Mouse (Mus musculus) embryonic facial prominence, embryonic 12.5 days (tissue): ENCODE measurements around the gene Vstm4. TPM values are rescaled to one million over a fixed set of nuclear protein-coding genes. Genes with fewer than 3 reads are reported as not detected.
A peak's percentile ranks its signal among the peaks of the same experiment; 100 is the strongest.

Experiments
- ATAC-seq: fragments of 200-750 bp; cut with Nextera tagmentation; 2 replicates; pipeline ENCODE4 v1.8.0; 2017; ENCODE audit not compliant: insufficient number of reproducible peaks, insufficient read depth, low FRiP score, low TSS enrichment
- H3K27ac ChIP-seq: fragments of 300-500 bp; sonication (generic); 2 replicates; pipeline ENCODE4 v1.5.1; 2016; ENCODE audit warnings: mild to moderate bottlenecking
- H3K27me3 ChIP-seq: fragments of 300-500 bp; sonication (generic); 2 replicates; pipeline ENCODE4 v1.6.1; 2016; ENCODE audit warnings: mild to moderate bottlenecking, moderate library complexity
- H3K36me3 ChIP-seq: fragments of 300-500 bp; sonication (generic); 2 replicates; pipeline ENCODE4 v1.6.1; 2016; ENCODE audit warnings: mild to moderate bottlenecking
- H3K4me1 ChIP-seq: fragments of 300-500 bp; sonication (generic); 2 replicates; pipeline ENCODE4 v1.6.1; 2016
- H3K4me2 ChIP-seq: fragments of 300-500 bp; sonication (generic); replicated peaks from 2 replicates; pipeline ENCODE4 v1.6.1; 2016; ENCODE audit warnings: mild to moderate bottlenecking, moderate library complexity
- H3K4me3 ChIP-seq: fragments of 300-500 bp; sonication (generic); 2 replicates; pipeline ENCODE4 v1.5.1; 2016; ENCODE audit warnings: mild to moderate bottlenecking
- H3K9ac ChIP-seq: fragments of 300-500 bp; sonication (generic); 2 replicates; pipeline ENCODE4 v1.6.1; 2016; ENCODE audit warnings: mild to moderate bottlenecking, moderate library complexity
- H3K9me3 ChIP-seq: fragments of 300-500 bp; sonication (generic); 2 replicates; pipeline ENCODE4 v1.6.1; 2016; ENCODE audit warnings: mild to moderate bottlenecking, moderate library complexity
- WGBS: fragments of 180-500 bp; shearing (Covaris S2); methylation state at CpG from one replicate; pipeline ENCODE4 v1.1.7; 2016; 5-methylcytosine and 5-hydroxymethylcytosine counted together
- polyA plus RNA-seq: library from polyadenylated mRNA; unstranded; fragments of >200 nt; fragmentation: Nextera tagmentation; extraction: Ambion mirVana; gene quantifications from 2 replicates; pipeline ENCODE4 v1.2.1, GENCODE M21; 2016

Gene Vstm4
- polyA plus RNA-seq, 1 experiment from 2014 or later: 12.8 TPM

DNA sequence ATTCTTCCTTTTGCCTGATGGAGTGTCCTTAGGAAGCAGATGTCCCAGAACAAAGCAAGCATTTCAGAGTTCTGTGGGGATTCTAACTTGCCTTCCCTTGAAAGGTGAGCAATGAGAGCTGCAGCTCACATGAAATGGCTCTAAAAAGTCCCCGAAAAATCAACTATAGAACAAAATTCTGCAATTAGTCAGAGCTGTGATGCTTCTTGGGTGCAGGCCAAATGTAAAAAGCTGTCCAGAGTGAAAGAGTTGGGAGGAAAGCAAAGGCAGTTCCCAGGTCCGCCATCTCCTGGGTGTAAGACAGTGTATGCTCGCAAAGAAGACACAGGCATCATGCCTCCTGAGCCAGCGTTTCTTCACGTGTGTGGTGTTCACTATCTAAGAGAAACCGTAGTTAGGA is 52.6 kb downstream of the Vstm4 start:
- Histone ChIP-seq H3K27ac (no peak overlapping the region), H3K4me3 (no peak overlapping the region), H3K36me3 (no peaks in the 10 kb centered on the region), H3K4me2 (no peak overlapping the region), H3K9me3 (no peaks in the 10 kb centered on the region), H3K9ac (no peak overlapping the region), H3K4me1 (no peaks in the 10 kb centered on the region), H3K27me3 (no peaks in the 10 kb centered on the region)
- 91% methylated on average over 6 of the region's 6 CpGs for whole genome bisulfite sequencing
- no peak for ATAC-seq

DNA sequence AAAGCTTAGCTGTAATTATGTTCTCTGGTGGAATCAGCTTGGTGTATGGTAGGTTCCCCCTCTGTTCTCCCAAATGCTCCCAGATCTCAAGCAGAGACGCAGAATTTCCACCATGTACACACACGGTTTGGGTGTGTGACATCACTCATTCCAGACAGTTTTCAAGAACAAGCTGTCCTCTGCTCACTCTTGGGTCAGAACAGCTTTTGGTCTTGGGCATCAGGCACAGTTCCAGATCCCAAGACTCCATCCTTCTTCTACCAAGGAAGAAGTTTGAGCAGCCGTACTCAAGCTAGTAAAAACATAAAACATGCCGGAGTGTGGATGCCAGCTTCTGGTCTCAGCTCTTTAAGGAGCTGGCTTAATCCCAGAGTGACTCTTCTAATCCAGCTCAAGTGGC is 54.6 kb downstream of the Vstm4 start:
- Histone ChIP-seq H3K4me2 (no peak overlapping the region), H3K27me3 (no peaks in the 10 kb centered on the region), H3K4me3 (no peak overlapping the region), H3K9ac (no peak overlapping the region), H3K9me3 (no peaks in the 10 kb centered on the region), H3K36me3 (no peaks in the 10 kb centered on the region), H3K27ac (no peak overlapping the region), H3K4me1 (no peaks in the 10 kb centered on the region)
- 86% methylated on average over 4 of the region's 4 CpGs for WGBS
- no peak for ATAC-seq

DNA sequence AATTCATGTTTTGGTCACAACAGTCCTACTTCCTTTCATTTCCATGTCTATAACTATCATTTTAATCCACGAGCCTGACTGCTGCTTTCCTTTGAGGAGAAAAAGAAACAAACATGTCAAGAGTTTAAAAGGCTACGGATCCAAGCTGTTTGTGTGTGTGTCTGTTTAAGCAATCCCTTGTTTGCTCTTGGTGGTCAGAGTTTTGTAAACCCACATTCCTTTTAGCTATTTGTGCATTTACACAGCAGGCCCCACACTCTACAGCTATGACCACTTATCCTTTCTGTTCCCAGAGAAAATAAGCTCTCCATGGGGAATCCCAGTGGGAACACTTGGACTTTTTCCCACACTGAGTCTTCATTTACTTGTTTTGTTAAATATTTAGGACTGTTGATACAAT is 58.8 kb downstream of the Vstm4 start:
- Histone ChIP-seq H3K27ac (no peak overlapping the region), H3K4me1 (no peaks in the 10 kb centered on the region), H3K9ac (no peak overlapping the region), H3K9me3 (no peaks in the 10 kb centered on the region), H3K4me2 (no peak overlapping the region), H3K27me3 (0 out of 2 replicates have a peak, but pooled peaks cover 3% of the 10 kb centered on the region), H3K36me3 (no peaks in the 10 kb centered on the region), H3K4me3 (no peak overlapping the region)
- ATAC-seq: no peak
- 63% methylated on average over 2 of the region's 2 CpGs for WGBS

DNA sequence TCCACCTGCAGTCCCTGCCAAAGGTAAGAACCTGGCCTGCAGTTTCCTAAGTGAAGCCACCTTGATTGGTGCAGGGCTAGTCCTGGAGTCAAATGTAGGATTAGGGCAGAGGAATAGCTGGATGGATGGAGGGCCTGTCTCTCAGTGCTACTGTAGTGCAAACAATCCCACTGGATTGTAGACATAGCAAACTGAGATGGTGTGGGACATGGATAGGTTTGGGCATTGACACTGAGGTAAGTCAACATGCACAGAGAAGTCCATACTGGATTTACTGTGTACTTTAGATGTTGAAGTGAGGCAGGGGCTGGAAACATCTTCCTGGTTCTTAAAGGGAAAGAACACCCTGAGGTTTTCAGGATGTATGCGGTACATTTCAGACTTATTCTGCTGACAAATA is 61.4 kb downstream of the Vstm4 start:
- no peaks in the 10 kb centered on the region for H3K4me1 ChIP-seq
- 93% methylated on average over 1 of the region's 1 CpGs for WGBS
- H3K9ac ChIP-seq: no peak overlapping the region
- no peak for ATAC-seq
- H3K4me3 ChIP-seq: no peak overlapping the region
- no peaks in the 10 kb centered on the region for H3K36me3 ChIP-seq
- no peak overlapping the region for H3K4me2 ChIP-seq
- H3K9me3 ChIP-seq: no peaks in the 10 kb centered on the region
- H3K27me3 ChIP-seq: 0 out of 2 replicates have a peak, but pooled peaks cover 3% of the 10 kb centered on the region
- H3K27ac ChIP-seq: no peak overlapping the region

DNA sequence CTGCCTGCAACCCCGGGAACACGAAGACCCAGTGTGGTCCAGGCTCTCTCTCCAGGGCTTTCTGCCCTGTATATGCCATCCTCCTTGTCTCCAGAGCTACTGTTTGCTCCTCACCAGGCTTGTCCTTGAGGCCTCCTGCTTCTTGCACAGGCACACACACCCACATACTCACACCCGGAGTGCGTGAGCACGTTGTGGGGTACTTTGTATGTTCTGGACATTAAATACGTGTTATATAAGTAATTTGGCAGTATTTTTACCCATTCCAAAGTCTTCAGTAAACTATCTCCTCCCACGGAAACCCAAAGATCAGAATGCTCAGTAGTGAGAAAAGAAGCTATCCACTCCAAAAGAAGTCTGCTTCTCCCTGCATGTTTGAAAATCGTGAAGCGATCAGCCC is 67.3 kb downstream of the Vstm4 start:
- no peak overlapping the region for H3K4me3 ChIP-seq
- H3K36me3 ChIP-seq: no peaks in the 10 kb centered on the region
- ATAC-seq: no peak
- WGBS: 73% methylated on average over 9 of the region's 9 CpGs
- no peak overlapping the region for H3K4me2 ChIP-seq
- H3K9ac ChIP-seq: no peak overlapping the region
- no peak overlapping the region for H3K27ac ChIP-seq
- H3K9me3 ChIP-seq: no peaks in the 10 kb centered on the region
- H3K27me3 ChIP-seq: no peaks in the 10 kb centered on the region
- peaks cover 7% of the 10 kb centered on the region; the same call in 1 of the 2 replicates for H3K4me1 ChIP-seq

DNA sequence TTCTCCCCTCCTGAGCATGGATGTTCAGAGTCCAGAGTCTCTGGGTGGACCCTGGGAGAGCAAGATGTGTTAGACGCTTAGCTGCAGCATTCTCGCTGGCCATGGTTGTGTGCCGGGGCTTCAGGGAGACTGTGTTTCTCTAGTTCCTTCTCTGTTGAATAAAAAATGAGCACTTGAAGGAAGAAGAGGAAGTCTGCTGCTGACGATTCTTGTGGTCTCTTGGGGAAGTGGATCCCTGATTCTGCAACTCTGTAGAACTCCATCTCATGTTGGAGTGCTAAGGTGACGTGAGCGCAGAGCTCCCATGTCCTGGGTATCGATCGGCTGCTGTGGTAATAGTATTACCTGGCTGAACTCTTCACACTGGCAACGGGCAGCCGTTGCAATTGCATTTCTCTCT is 75.2 kb downstream of the Vstm4 start:
- no peak overlapping the region for H3K27ac ChIP-seq
- no peak overlapping the region for H3K9ac ChIP-seq
- H3K4me3 ChIP-seq: no peak overlapping the region
- no peak for ATAC-seq
- WGBS: 85% methylated on average over 10 of the region's 10 CpGs
- H3K9me3 ChIP-seq: no peaks in the 10 kb centered on the region
- no peaks in the 10 kb centered on the region for H3K36me3 ChIP-seq
- H3K4me1 ChIP-seq: no peaks in the 10 kb centered on the region
- H3K4me2 ChIP-seq: no peak overlapping the region
- H3K27me3 ChIP-seq: no peaks in the 10 kb centered on the region

DNA sequence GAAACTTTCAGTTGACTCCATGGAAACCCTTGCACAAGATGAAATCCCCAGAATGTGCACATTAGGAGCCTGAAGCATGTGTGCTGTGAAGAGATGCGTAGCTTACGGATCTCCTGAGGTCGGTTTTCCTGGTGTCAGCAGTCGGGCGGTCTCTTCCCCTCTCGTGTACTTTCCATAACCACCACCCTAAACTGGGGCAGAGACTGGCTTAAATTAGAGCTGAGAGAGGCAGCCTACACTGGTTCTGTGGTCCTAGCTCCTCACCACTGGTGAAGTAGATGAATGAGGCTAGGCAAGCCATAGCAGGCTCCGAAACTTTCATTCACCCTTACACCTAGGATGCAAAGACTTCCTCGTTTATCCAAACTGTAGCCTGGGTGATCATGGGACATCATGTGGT is 75.7 kb downstream of the Vstm4 start:
- no peak overlapping the region for H3K4me3 ChIP-seq
- H3K27me3 ChIP-seq: no peaks in the 10 kb centered on the region
- no peak overlapping the region for H3K27ac ChIP-seq
- H3K9me3 ChIP-seq: no peaks in the 10 kb centered on the region
- no peaks in the 10 kb centered on the region for H3K4me1 ChIP-seq
- H3K36me3 ChIP-seq: no peaks in the 10 kb centered on the region
- no peak overlapping the region for H3K4me2 ChIP-seq
- no peak overlapping the region for H3K9ac ChIP-seq
- ATAC-seq: no peak
- WGBS: 84% methylated on average over 8 of the region's 8 CpGs

DNA sequence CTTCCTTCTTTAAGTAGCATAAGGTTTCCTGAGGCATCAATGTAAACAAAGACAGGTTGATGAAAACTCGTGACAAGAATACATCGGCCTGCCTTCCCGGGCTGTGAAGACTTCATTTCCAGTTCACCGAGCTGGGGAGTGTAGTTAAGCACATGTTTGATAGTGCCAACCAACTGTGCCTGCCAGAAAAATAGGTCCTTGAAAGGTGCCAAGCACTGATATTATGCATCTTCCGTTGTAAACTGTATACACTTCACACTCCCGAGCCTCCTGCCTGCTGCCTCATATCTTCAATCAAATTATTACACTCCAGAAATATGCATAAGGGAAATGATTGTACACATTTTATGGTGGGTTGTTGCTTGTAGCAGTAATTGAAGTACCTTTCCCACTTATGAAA is 77.5 kb downstream of the Vstm4 start:
- no peak overlapping the region for H3K9ac ChIP-seq
- no peak overlapping the region for H3K27ac ChIP-seq
- H3K4me1 ChIP-seq: no peaks in the 10 kb centered on the region
- H3K27me3 ChIP-seq: no peaks in the 10 kb centered on the region
- ATAC-seq: no peak
- H3K4me2 ChIP-seq: no peak overlapping the region
- 77% methylated on average over 6 of the region's 6 CpGs for WGBS
- no peaks in the 10 kb centered on the region for H3K36me3 ChIP-seq
- H3K9me3 ChIP-seq: no peaks in the 10 kb centered on the region
- H3K4me3 ChIP-seq: no peak overlapping the region

DNA sequence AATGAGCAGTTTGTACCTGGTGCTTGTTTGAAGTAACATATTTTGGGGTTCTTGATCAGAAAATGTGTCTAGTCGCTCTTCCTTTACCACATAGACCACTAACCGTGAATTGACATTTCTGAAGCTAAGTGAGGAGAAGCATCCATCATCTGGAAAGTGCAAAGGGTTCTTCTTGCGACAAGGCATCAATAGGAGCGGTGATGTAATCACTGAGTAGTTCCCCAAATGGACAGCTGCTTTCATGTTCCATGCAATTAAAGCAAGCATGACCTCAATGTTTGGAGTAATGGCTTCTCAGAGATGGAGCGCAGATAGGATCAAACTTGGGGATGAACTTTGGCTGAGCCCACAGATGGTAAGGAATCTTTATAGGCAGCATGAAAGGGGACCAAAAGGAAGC is 82.7 kb downstream of the Vstm4 start:
- no peak overlapping the region for H3K4me3 ChIP-seq
- H3K27ac ChIP-seq: no peak overlapping the region
- H3K36me3 ChIP-seq: no peaks in the 10 kb centered on the region
- 81% methylated on average over 5 of the region's 5 CpGs for WGBS
- no peak overlapping the region for H3K9ac ChIP-seq
- ATAC-seq: no peak
- no peaks in the 10 kb centered on the region for H3K9me3 ChIP-seq
- no peaks in the 10 kb centered on the region for H3K4me1 ChIP-seq
- H3K4me2 ChIP-seq: no peak overlapping the region
- H3K27me3 ChIP-seq: no peaks in the 10 kb centered on the region

DNA sequence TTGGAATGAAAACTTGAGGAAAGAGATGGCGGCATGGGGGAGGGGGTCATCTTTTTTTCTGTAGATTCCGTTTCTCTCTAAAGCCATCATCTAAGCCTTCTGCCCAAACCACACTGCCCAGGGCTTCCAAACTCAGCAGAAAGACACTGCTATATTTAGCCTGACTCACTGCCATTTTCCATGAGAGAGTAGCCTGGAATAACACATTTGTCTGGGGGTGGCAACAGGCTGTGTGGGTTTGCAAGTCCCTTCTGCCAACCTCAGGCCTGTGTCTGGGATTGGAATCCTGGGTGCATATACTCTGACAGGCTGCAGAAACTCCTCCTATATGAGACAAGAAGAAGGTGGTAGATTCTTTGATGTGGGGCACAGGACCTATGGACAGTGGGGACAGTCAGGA is 91.0 kb downstream of the Vstm4 start:
- no peaks in the 10 kb centered on the region for H3K36me3 ChIP-seq
- peaks cover 12% of the 10 kb centered on the region; the same call in 1 of the 2 replicates for H3K4me1 ChIP-seq
- H3K27ac ChIP-seq: no peak overlapping the region
- H3K9me3 ChIP-seq: no peaks in the 10 kb centered on the region
- ATAC-seq: no peak
- WGBS: 86% methylated on average over 2 of the region's 2 CpGs
- H3K27me3 ChIP-seq: no peaks in the 10 kb centered on the region
- no peak overlapping the region for H3K4me3 ChIP-seq
- no peak overlapping the region for H3K4me2 ChIP-seq
- no peak overlapping the region for H3K9ac ChIP-seq

DNA sequence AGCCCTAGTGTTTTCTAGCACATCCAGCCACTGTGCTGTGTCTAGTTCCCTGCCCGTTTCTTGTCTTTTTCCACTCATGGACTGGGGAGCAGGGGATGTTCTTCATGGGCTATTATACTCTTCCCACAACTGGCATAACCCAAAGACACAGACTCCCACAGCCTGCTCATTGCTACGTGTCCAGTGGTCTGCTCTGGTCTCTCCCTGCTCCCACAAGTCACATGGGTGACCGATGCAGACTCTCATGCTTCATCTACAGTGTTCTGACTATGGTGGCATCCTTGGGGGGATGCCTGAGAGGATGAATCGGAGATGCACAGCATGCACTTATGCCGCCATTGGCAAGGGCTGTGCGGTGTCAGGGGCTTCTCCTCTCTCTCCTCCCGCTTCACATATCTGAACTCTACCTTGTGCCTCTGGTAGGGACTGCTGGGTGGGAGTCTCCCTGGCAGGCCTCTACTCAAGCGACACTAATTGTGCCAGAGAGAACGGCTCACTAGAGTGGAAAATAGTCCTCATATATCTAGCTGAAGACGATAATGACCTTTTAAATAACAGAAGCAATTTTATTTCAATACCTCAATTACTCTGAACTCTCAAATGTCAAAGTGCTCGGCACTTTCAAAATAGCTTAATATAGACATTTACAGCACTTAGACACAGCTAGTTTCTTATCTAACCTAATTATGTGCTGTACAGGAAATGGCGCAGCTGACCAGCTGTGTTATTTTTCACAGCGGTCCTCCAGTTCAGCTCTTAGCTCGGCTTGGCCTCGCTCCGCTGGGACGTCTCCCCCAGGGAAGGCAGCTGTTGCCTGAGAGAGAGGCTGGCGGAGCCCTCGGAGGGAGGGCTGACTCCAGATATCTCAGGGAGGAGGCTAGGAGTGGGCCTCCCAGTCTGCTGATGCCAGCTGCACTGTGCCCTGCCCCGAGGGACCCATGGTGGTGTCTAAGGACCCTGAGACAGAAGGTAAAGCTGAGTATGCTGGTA is 94.1 kb downstream of the Vstm4 start:
- peak; percentile 67 for ATAC-seq
- peaks cover 12% of the 10 kb centered on the region; the same call in 1 of the 2 replicates for H3K4me1 ChIP-seq
- H3K9ac ChIP-seq: no peak overlapping the region
- no peaks in the 10 kb centered on the region for H3K9me3 ChIP-seq
- 0 out of 2 replicates have a peak overlapping the region, but pooled peaks have one; percentile 2 for H3K4me2 ChIP-seq
- 44% methylated on average over 20 of the region's 20 CpGs for WGBS
- H3K27me3 ChIP-seq: no peaks in the 10 kb centered on the region
- H3K36me3 ChIP-seq: no peaks in the 10 kb centered on the region
- no peak overlapping the region for H3K4me3 ChIP-seq
- no peak overlapping the region for H3K27ac ChIP-seq

DNA sequence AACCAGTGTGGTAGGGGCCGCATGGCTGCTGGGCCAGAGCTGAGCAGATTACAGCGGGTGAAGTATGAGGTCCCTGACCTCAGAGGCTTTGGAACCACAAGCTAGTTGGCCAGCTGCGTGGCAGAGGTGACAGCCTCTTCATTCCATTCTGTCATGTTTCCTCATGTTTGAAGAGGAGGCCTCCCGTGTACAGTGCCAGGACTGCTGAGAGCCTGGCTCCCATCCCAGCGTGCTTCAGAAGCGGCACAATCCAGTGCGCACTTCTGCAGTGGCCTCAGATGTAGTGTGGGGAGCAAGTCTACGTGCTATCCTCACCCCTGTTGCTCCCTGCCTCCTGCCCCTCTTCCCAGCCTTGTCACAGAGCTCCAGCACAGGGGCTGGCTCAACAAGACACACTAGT is 99.9 kb downstream of the Vstm4 start:
- Histone ChIP-seq H3K4me3 (no peak overlapping the region), H3K9me3 (no peaks in the 10 kb centered on the region), H3K27ac (no peak overlapping the region), H3K36me3 (no peaks in the 10 kb centered on the region), H3K9ac (no peak overlapping the region), H3K27me3 (no peaks in the 10 kb centered on the region), H3K4me2 (no peak overlapping the region), H3K4me1 (peaks cover under 1% of the 10 kb centered on the region)
- 76% methylated on average over 8 of the region's 8 CpGs for WGBS
- ATAC-seq: no peak
